Mouse (Mus musculus) thymus, adult 2 months (tissue): Measurements from ENCODE around the gene Gpx1.

ENCODE experiments used
- CTCF ChIP-seq: fragments of 200-500 bp; IDR thresholded peaks from 2 replicates; pipeline ENCODE4 v1.5.1; 2012; ENCODE audit warnings: mild to moderate bottlenecking, control low read depth, low read length, moderate library complexity, borderline replicate concordance; ENCODE audit not compliant: control insufficient read depth, poor library complexity, insufficient read depth; ENCODE audit errors: extremely low read depth
- POLR2A ChIP-seq: fragments of 200-500 bp; IDR thresholded peaks from 2 replicates; pipeline ENCODE4 v1.6.1; 2012; ENCODE audit warnings: mild to moderate bottlenecking, low read length, control low read depth, moderate library complexity; ENCODE audit not compliant: control insufficient read depth, poor library complexity, insufficient read depth; ENCODE audit errors: extremely low read depth

- TF ChIP-seq POLR2A (no peak), CTCF (no peak)
Measured at GRCm38 (mm10) chr9:108324784-108325183, 13.9 kb upstream of the Gpx1 start.
